Mouse (Mus musculus): ENCODE data around the gene Jag1.
A peak's percentile ranks its signal among the peaks of the same experiment; 100 is the strongest.

Gene Jag1

DNA sequence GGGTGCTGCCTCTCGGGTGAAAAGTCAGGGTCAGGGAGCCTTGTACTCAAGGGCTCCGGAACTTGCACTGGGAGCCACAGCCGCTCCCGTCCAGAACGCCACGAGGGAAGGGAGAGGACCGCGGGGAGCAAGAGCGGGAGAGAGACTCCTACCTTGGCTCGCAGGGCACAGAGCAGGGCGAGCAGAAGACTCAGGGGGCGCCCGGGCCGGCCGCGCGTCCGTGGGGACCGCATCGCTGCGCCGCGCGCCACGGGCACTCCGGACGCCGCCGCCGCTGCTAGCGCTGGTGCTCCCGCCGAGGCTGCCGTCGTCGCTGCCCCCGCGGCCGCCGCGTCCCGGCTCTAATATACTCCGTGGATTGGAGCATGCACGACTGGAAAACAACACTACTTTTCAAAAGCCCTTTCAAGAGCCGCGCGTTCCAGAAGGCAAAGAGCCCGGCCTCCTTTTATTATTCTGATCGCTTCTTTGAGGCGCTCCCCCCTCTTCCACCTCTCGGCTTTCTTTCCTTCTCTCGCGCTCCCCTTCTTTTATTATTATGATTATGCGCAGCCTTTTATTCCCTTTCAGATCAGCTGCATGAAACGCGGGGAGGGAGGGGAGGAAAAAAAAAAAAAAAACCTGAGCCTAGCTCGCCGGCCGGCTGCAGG lies at the start of gene Jag1:
TSS of gene Jag1 (minus strand) at position 620 of the 650 bp plus-strand sequence.
- DNase-seq (ENCODE audit: low spot score in 2 of 2) = peak in 1 of 2 experiments; percentile 31

DNA sequence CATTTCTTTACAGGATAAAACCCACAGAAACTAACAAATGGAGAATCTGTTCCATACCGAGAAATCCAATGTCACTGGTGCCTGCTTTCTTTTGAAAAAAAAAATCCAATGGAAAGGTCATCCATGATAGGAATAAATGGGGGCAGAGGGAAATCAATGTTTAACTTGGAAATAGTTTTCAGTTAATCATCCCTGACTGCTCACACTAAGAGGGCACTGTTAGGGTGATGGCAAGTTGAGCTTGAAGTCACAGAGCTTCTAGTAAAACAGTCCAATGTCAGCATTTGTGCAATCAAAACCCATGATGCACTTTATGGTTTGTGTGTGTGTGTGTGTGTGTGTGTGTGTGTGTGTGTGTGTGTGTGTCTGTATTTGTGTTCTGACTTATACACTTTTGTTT lies 39.6 kb upstream of the Jag1 start:
- DNase-seq (ENCODE audit: low spot score in 2 of 2) = no peak

DNA sequence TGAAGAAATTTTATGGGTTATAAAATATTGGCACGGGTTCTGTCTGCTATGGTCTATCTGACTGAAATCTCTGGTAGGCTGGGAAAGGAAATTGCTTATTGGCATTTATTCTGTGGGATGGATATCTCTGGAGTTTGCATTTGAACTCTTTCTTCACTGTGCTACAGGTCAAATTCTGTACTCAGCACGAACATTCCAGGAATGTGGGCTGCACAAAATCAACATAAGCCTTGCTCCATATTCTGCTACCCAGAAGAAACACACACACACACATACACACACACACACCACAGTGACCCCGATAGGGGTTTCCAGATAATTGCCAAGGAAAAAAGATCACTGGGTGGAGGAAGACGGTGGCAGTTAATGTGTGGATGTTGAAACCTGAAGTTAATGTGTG lies 37.4 kb upstream of the Jag1 start:
- DNase-seq (ENCODE audit: low spot score in 2 of 2) = no peak

DNA sequence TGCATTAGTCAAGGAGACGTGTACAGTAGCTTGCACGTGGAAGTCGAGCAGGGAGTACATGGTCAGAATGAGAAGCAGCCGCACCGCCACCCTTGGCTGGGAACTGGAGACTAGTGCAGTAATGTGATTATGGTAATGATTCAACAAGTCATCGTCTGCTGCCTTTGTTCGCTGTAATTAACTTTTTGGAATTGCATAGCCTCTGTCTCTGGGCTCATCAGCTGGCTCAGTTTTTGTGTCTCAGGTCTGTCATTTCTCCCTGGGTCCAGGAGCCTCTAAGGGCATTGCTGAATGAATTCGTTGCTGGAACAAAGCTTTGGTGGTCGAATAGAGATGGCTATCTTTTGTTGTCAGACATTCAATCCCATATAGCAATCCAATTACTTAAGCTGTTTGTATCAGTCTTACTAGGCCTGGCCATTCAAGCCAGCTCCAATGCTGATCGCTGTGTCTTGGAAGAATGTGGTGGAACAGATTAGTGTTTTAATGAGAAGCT lies 36.8 kb upstream of the Jag1 start:
- no peak for DNase-seq (ENCODE audit: low spot score in 2 of 2)

DNA sequence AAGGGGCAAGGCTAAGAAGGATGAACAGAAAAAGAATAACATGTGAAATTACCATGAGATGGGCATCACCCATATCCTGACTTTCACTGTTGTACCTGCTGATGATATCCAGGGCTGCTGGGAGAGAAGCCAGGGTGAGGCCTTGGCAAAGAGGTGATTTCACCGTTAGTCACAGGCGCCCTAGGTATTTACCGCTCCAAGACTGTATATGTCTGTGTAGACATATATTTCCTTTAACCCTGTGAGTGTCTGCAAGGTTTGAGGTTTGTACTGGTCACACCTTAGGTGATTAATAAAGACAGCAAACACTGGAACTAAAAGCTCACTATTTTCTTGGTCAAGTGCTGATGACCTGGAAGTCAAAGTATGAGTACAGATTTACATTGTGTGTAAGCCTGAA lies 34.5 kb upstream of the Jag1 start:
- DNase-seq (ENCODE audit: low spot score in 2 of 2) = no peak

DNA sequence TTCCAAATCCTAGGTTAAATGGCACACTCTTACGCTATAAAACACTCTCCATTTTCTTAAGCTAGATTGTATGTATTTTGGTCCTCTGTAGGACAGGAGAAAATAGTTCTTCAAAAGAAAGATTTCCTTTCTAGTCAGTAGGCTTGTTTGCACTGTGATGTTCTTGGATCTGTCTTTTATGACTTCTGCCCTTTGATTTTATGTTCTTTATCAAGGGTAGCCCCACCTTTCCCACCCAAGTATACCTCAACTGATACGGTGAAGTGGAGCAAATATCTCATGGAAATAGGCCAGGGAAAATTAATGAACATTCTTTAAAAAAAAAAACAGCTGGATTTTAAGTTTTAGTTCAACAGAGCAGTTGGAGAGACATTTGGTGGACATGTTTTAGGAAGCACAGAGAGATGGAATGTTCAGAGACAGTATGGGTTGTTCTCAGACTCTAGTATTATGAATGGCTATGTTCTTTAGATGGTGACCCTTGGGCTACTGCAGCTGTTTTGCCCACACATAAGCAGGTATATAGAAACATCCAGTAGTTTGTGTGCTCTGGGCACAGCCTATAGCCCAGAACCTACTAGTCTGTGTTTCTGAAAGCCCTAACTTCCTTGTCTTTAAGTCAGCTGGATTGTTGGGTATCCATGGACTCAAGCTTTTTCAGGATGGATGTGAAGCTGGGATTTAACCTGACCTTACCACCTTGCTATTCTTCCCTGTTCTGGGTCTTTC lies 30.7 kb upstream of the Jag1 start:
- no peak for DNase-seq (ENCODE audit: low spot score in 2 of 2)

DNA sequence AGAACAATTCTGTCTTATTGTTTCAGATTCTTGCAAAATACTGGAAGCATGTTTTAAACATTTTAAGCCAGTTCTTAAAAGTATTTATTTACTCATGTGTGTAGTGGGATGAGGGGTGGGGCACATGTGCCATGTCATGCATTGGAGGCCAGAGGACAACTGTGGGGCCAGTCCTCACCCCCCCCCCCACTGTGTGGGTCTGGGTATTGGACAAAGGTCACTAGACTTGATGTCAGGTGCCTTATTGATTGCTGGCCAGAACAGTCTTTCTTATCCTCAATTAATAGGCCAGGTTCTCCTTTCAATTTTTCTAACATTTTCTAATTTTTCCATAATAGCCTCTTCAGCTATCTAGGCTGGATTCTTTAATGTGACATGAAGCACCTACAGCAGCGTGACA lies 21.6 kb upstream of the Jag1 start:
- no peak for DNase-seq (ENCODE audit: low spot score in 2 of 2)

DNA sequence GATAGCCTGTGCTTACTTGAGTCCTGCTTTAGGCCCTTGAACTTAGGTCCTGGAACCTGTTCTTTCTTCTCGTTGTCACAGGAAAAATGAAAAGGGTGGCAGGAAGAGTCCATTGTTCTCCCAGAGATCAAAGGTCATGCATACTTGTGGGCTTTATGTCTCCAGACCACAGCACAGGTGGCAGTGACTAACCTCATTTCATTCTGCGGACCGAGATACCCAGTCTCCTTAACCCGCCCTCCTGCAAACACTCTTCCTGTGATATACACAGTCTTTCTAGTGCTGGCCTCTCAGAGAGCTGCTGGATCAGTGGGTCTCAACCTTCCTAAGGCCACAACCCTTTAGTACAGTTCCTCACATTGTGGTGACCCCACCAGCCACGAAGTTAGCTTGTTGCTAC lies 17.6 kb upstream of the Jag1 start:
- DNase-seq (ENCODE audit: low spot score in 2 of 2) = no peak

DNA sequence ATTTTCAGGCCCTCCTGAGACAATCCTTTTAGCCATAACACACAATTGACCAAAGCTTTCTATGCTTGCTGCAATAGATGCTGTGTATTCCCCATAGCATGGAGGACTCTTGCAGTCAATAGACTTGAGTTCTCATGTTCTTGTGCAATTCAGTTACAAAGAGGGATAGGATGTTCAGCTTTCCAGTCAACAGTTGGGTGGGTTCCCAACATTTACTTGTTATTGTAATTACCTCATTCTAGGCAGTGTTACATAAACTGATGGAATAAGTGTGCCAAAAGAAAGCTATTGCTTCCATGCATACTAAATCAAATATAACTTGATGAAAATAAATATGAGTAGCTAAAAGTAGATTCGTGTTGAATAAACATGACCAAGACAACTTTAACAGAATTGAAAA lies 8.4 kb upstream of the Jag1 start:
- no peak for DNase-seq (ENCODE audit: low spot score in 2 of 2)

DNA sequence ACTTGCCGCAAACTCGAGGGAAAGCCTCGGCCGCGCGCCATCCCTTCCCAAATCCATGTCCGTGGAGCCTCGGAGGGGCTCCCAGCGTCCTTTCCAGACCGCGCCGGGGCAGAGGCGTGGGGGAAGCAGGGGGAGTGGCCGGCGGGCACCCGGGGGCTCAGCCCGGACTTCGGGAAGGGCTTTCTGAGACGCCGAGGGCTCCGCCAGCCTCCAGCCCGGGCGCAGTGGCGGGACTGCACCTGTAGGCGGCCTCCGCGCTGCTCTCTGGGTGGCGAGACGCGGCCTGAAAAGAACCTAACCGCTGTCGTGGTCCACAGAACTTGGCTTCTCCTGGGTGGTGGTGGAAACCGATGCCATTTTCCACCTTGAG lies 862 bp upstream of the Jag1 start:
- peak; percentile 22 to 58 for DNase-seq (ENCODE audit: low spot score in 2 of 2)

DNA sequence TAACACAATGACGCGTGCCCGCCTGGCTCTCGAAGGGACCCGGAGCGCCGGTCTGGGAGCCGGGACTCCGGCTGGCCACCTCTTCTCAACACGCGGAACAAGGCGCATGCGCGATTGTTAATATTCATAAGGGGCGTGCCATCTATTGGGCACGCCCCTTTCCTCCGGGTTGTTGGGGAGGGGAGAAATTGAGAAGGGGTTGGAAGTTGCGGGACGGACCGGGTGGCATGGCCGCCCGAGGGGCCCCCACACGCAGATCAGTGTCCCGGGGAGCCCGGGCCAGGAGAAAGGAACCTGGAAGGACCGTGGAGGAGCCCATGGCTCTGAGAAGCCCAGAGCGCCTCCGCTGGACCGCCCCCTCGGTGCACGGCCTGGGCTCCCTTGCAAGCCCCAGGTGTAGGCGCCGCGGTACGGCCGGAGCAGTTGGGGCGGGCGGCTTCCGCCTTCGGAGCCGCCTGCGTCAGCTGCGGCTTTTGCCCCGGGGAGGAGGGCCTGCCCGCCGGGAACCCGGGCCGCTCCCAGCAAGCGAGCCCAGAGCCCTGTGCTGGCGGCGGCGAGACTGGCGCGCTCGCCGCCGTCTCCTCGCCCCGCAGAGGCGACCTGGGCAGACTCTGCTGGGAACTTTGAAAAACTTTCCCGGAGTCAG lies 354 bp upstream of the Jag1 start:
- DNase-seq (ENCODE audit: low spot score in 2 of 2) = peak; percentile 16 to 70

DNA sequence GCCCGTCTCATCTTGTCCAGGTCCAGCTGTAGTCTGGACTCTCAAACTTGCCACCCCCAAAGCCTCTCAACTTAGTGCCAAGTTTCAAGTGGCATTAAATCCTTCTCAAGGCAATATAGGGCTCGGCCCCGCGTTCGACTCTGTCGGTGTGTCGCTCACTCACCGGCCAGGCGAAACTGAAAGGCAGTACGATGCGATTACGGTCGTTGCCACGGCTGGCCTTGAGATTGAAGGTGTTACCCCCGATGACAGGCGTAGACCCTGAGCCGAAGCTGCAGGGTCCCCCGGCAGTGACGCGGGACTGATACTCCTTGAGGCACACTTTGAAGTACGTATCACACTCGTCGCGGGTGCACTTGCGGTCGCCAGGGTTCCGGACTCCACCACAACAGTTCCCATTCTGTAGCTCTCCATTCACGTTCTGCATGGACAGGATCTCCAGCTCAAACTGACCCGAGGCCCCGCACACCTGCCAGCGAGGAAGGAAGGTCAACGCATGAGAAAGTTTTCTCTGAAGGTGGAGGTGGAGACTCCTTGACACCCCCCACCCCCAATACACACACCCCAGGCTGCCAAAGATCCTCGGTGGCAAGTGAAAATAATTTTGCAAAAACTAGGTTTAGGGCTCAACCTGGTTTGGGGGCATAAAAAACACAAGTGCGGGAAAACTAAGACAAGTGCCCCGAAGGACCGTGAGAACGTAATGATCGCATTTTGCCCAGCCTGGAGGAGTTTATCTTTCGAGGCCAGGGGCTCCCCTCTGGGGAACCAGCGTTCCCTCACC lies 1.0 kb downstream of the Jag1 start:
- DNase-seq (ENCODE audit: low spot score in 2 of 2) = no peak

DNA sequence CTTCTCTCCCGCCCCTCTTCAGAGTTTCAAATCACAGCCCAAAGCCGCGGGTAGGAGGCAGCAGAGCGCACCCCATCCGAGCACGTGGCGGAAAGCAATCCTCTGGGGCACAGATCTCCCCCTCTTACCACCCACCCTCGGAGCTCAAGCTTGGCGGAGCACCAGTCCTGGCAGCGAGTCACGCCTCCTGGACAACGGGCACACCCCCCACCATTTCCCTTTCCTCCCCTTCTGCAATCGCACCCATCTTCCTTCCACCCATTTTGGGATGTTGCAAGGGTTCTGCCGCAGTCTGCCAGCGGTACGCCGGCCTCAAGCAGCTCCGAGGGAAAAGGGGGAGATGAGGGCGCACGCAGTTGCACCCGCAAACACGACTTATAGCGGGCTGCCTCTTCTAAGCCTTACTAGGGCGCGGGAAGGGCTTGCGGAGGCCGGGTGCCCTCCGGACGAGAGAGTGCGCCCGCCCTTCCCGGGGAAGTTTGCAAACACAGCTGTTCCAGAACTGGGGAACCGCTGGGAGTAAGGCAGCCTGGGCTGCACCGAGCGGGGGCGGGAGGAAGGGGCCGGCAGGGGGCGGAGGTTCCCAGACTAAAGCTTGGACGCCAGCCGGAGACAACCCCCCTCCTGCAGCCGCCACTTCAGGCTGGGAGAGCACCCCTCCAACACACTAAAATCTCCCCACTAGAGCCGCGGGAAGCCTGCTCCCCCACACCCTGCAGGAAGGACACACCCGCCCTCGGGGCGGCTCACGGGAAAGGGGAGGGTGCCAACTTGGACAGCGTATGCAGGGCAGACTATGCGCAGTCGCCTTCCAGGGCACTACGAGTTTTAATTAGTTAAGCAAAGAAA lies 2.0 kb downstream of the Jag1 start:
- peak; percentile 31 to 70 for DNase-seq (ENCODE audit: low spot score in 2 of 2)

DNA sequence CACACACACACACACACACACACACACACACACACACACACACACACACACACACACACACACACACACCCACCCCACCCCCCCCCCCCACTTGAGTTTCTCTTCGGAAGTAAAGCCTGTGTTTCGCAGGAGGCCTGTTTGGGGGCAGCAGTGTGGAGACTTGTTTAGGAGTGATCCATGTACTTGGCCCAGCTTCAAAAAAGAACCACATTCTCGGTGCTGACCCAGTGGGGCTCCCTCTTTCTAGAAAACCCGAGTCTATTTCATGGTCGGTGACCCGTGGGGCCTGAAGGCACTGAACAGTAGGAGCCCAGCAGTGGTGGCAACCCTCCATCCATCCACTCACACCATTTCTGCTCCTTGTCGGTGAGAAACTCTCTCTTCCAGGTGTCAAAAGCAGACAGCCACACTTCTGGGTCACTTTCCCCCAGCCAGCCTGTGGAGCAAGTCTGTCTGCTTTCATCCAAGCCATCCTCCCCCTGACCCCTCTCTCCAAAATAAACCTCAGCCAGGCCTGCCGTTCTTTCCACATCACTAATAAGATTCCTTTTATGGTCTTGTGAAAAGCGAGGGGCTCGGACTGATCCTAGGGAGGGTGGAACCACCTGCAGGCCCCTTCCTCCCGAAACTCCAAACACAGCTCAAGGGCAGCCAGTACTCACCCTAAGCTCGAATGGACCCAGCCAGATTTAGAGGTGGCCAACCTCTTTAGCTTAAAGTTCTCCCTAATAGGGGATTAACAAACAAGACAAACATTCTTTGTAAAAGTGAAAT lies 3.0 kb downstream of the Jag1 start:
- DNase-seq (ENCODE audit: low spot score in 2 of 2) = no peak

DNA sequence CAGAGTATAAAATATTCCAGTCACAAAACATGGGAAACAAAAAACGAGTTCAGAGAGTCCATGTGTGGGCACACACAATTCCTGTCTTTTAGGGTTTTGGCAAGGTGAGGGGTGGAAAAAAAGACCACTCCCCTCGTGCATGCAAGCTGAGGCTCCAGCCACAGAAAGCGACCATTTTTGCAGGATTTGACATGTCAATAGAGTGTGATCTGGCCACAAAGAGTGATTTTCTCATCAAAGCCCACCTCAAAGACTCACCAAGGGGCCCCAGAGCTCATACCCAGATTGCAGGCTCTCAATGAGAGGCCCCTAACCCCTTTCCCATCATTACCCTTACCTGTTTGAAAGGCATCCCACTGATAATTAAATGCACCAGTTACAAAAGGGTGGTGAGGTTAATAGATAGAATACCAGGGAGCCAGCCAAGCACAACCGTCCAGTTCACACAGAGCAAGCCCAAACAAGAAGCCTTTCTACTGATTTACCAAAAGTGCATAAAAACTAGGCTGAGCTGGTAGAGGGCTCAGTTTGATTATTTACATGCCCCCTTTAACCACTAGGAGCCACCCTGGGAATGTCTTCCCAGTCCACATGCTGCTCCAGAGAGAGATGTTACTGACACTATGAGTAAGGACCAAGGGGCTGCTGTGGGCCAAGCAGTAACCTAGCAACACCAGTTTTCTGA lies 6.1 kb downstream of the Jag1 start:
- DNase-seq (ENCODE audit: low spot score in 2 of 2) = no peak

DNA sequence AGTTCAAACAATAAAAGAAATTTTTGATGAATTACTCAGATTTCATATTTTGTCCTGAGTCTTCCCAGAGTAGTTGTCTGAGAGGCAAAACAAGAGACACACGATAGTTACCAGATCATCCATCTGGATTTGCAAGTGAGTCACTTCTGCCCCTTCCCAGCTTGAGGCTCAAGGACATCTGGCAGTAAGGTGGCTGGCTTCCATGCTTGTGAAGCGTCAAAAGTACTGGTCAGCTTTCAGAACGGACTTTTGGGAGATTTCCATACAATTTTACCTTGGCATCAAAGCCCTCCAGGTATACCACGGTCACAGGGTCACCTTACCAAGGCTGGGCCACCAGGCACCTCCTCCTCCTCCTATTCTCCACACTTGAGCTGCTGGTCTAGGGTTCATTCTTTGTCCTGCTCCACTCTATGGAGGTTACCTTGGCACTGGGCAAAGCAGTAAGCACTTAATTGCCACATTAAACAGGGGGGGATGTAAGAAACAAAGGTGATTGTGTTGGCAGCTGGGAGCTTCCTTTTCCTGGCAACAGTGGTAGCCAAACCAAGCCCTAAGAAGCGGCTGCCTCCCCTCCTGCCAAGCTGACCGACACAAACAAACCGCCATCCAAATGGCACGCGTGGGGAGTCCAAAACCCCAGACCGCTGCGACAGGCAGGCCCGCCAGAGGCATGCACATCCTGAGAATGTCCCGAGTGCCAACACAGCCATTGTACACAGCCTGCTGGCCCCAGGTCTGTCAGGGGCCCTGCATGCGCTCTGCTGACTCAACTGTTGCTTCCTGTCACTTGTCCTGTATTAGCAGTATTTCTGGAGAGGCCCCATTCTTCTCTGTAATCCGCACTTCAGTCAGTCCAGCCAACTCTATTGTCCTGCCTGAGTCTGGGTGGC lies 6.9 kb downstream of the Jag1 start:
- DNase-seq (ENCODE audit: low spot score in 2 of 2) = no peak

DNA sequence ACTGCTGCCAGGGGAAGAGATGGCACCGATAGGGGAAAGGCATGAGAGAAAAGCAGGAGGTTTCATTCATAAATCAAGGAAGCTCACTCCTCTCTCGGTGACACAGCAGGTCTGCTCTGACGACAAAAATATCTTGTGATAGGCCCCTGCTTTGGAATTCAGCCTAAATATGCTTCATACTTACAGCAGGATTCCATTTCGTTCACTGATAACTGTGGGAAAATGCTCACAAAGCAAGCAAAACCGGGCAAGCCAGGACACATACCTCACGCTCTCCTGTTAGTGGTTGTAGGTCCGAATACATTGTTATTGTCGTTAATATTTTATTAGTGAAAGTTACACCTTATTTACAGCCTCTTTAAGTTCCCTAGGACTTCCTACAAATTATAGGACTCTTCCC lies 8.5 kb downstream of the Jag1 start:
- no peak for DNase-seq (ENCODE audit: low spot score in 2 of 2)

DNA sequence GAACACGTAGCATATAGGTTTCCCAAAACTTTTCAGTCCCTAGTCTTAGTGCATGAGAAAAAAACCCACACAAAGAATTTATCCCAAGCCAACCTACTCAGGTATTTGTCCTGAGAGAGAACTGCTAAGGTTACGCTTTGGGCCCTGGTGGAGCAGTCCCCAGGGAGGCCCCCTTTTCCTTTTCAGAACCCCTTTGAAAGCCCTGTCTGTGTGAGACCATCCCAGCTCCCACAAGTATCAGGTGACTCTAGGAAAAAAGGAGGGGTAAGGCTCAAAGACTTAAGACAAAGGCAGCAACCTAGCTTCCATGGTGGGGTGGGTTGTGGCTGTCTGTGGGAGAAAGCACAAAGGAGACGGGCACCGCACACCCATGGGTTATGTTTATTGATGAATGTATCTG lies 9.2 kb downstream of the Jag1 start:
- no peak for DNase-seq (ENCODE audit: low spot score in 2 of 2)

DNA sequence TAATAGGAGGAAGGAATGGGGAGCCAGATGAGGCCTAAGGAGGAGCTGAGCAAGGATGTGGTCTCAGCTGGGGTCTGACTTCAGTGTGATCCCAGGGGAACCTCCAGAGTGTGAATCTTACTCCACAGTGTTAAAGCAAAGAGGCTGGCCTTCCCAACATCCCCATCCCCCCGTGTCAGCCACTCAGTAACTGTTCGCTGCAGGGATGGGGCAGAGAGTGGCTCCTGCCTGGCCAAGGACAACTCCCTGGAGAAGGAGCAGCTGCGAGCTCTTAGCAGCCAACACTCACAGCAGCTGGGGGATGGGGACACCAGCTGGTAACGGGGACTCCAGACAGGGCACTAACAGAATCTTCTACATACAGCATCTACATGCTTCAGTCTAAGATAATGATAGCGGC lies 15.4 kb downstream of the Jag1 start:
- DNase-seq (ENCODE audit: low spot score in 2 of 2) = no peak
